Comparison of ENCODE assay signal across 20 mouse cellular contexts in genomic region chr11:19866262-19866661, GRCm38 (mm10).
"Had no signal": no experiment of that assay in that cellular context is flagged by ENCODE, and none has a peak within 500 bp of the region (broad histone marks: within the 10 kb centered on the region; RNA-seq: fewer than 3 reads in every experiment).

No protein-coding gene starts in this region.

- H3K36me3 ChIP-seq: limb, embryonic 12.5 days; limb, embryonic 15.5 days; midbrain, embryonic 12.5 days; midbrain, embryonic 15.5 days; neural tube, embryonic 12.5 days; neural tube, embryonic 15.5 days had no signal

- H3K4me1 ChIP-seq: limb, embryonic 12.5 days; limb, embryonic 15.5 days; midbrain, embryonic 12.5 days; midbrain, embryonic 15.5 days; neural tube, embryonic 12.5 days; neural tube, embryonic 15.5 days had no signal

- H3K9ac ChIP-seq: limb, embryonic 12.5 days; limb, embryonic 15.5 days; liver, embryonic 14.5 days; liver, postnatal 0 days; lung, embryonic 14.5 days; midbrain, embryonic 12.5 days; midbrain, embryonic 15.5 days; neural tube, embryonic 12.5 days; neural tube, embryonic 15.5 days had no signal

- H3K9me3 ChIP-seq: midbrain, embryonic 12.5 days; midbrain, embryonic 15.5 days; neural tube, embryonic 12.5 days; neural tube, embryonic 15.5 days had no signal

- ATAC-seq: intestine, postnatal 0 days; liver, postnatal 0 days; lung, postnatal 0 days; midbrain, embryonic 15.5 days had no signal

- DNase-seq: kidney, adult 2 months; kidney, postnatal 10 days; kidney, postnatal 4 days; left cerebral cortex, postnatal 4 days; liver, postnatal 0 days; lung, embryonic 14.5 days; right cerebral cortex, adult 18-20 months; right cerebral cortex, postnatal 14 days; spleen, adult 18-20 months; thymus, postnatal 25 days had no signal

- H3K4me3 ChIP-seq: limb, embryonic 12.5 days; limb, embryonic 15.5 days; midbrain, embryonic 12.5 days; midbrain, embryonic 15.5 days; neural tube, embryonic 12.5 days; neural tube, embryonic 15.5 days had no signal

- H3K27ac ChIP-seq: limb, embryonic 12.5 days; limb, embryonic 15.5 days; liver, embryonic 14.5 days; midbrain, embryonic 12.5 days; midbrain, embryonic 15.5 days; neural tube, embryonic 12.5 days; neural tube, embryonic 15.5 days had no signal

- H3K4me2 ChIP-seq: limb, embryonic 12.5 days; limb, embryonic 15.5 days; liver, embryonic 11.5 days; lung, embryonic 14.5 days; midbrain, embryonic 12.5 days; midbrain, embryonic 15.5 days; neural tube, embryonic 12.5 days; neural tube, embryonic 15.5 days had no signal

- H3K27me3 ChIP-seq: limb, embryonic 12.5 days; limb, embryonic 15.5 days; midbrain, embryonic 12.5 days; midbrain, embryonic 15.5 days; neural tube, embryonic 12.5 days; neural tube, embryonic 15.5 days had no signal
